Mouse (Mus musculus) cerebellum, postnatal 4 days (tissue): Measurements from ENCODE around the gene Rassf4.

Experiments
- DNase-seq, 2 experiments: peaks; one replicate each; pipeline ENCODE4 v3.0.0; 2022; ENCODE audit warnings: low spot score in 2 of 2, mixed read lengths in 1 of 2

Rassf4 gene

GRCm38 (mm10) chr6:116673471-116674282 is at the start of gene Rassf4:
TSS of gene Rassf4 (minus strand) at chr6:116673952.
- DNase-seq: peak; percentile 63 to 83

- DNase-seq: no peak
Measured at GRCm38 (mm10) chr6:116718920-116719319, 45.2 kb upstream of the Rassf4 start.

GRCm38 (mm10) chr6:116718361-116718760 is 44.6 kb upstream of the Rassf4 start:
- no peak for DNase-seq

- DNase-seq: no peak
Measured at GRCm38 (mm10) chr6:116717851-116718250, 44.1 kb upstream of the Rassf4 start.

- no peak for DNase-seq
Measured at GRCm38 (mm10) chr6:116716666-116717065, 42.9 kb upstream of the Rassf4 start, which contains the start of gene Tmem72. TSS of gene Tmem72 (minus strand) at chr6:116716913.

GRCm38 (mm10) chr6:116715166-116715565 is 41.4 kb upstream of the Rassf4 start:
- DNase-seq: no peak

GRCm38 (mm10) chr6:116714576-116714975 is 40.8 kb upstream of the Rassf4 start:
- no peak for DNase-seq

- DNase-seq: no peak
Measured at GRCm38 (mm10) chr6:116713966-116714365, 40.2 kb upstream of the Rassf4 start.

- no peak for DNase-seq
Measured at GRCm38 (mm10) chr6:116712503-116712902, 38.8 kb upstream of the Rassf4 start.

GRCm38 (mm10) chr6:116712062-116712461 is 38.3 kb upstream of the Rassf4 start:
- DNase-seq: no peak

- DNase-seq: no peak
Measured at GRCm38 (mm10) chr6:116704320-116704719, 30.6 kb upstream of the Rassf4 start.

GRCm38 (mm10) chr6:116700821-116701220 is 27.1 kb upstream of the Rassf4 start:
- DNase-seq: no peak

GRCm38 (mm10) chr6:116697896-116698425 is 24.2 kb upstream of the Rassf4 start:
- no peak for DNase-seq

GRCm38 (mm10) chr6:116697413-116697812 is 23.7 kb upstream of the Rassf4 start:
- no peak for DNase-seq

GRCm38 (mm10) chr6:116694346-116694745 is 20.6 kb upstream of the Rassf4 start:
- no peak for DNase-seq

GRCm38 (mm10) chr6:116693639-116694038 is 19.9 kb upstream of the Rassf4 start:
- no peak for DNase-seq

GRCm38 (mm10) chr6:116682317-116682716 is 8.6 kb upstream of the Rassf4 start:
- no peak for DNase-seq

GRCm38 (mm10) chr6:116679563-116680288 is 6.0 kb upstream of the Rassf4 start:
- DNase-seq: no peak

GRCm38 (mm10) chr6:116677321-116677720 is 3.6 kb upstream of the Rassf4 start:
- no peak for DNase-seq

GRCm38 (mm10) chr6:116676355-116676913 is 2.7 kb upstream of the Rassf4 start:
- no peak for DNase-seq

- no peak for DNase-seq
Measured at GRCm38 (mm10) chr6:116674283-116674886, 633 bp upstream of the Rassf4 start.

GRCm38 (mm10) chr6:116672349-116672748 is 1.4 kb downstream of the Rassf4 start:
- DNase-seq: peak in 1 of 2 experiments; percentile 27
